Comparison of ENCODE assay signal across 10 mouse cellular contexts in genomic region chr12:83411721-83412521, GRCm38 (mm10).
DNase-seq lines count a peak whose midpoint lies in the region; ATAC-seq lines count a peak whose summit lies in the region.
"Had no signal": no experiment of that assay in that cellular context is flagged by ENCODE, and none has a peak within 500 bp of the region (broad histone marks: within the 10 kb centered on the region; RNA-seq: fewer than 3 reads in every experiment).

No protein-coding gene starts in this region.

- H3K4me2 ChIP-seq in liver, embryonic 11.5 days = no peak overlapping the region
- H3K4me2 ChIP-seq: lung, embryonic 14.5 days; stomach, embryonic 15.5 days had no signal

- peaks cover 2% of the 10 kb centered on the region; the same call in 1 of the 2 replicates for H3K4me1 ChIP-seq in liver, embryonic 11.5 days (replicated peaks; ENCODE audit: control insufficient read depth, insufficient read depth, low read length)
- H3K4me1 ChIP-seq: stomach, embryonic 15.5 days had no signal

- no peaks in the 10 kb centered on the region for H3K9me3 ChIP-seq in liver, embryonic 11.5 days (ENCODE audit: control insufficient read depth, low read length)
- H3K9me3 ChIP-seq: stomach, embryonic 15.5 days had no signal

- H3K27me3 ChIP-seq in liver, embryonic 11.5 days (replicated peaks; ENCODE audit: control insufficient read depth, insufficient read depth, low read length) = no peaks in the 10 kb centered on the region
- H3K27me3 ChIP-seq: stomach, embryonic 15.5 days had no signal

- H3K4me3 ChIP-seq in liver, embryonic 11.5 days (ENCODE audit: low read depth, low read length) = no peak overlapping the region
- H3K4me3 ChIP-seq: stomach, embryonic 15.5 days had no signal

- peak; percentile 14 for DNase-seq in kidney, postnatal 14 days
- DNase-seq in kidney, postnatal 4 days = no peak
- peak; percentile 93 for DNase-seq in cerebellum, adult 9-10 months
- DNase-seq in heart, adult 11 months = peak; percentile 97
- peak; percentile 71 for DNase-seq in layer of hippocampus, adult 9-11 months
- DNase-seq in telencephalon, adult 2 months (ENCODE audit: low read depth, low spot score) = peak; percentile 68
- no peak for DNase-seq in spleen, postnatal 36 days (ENCODE audit: low spot score in 2 of 2)
- no peak for DNase-seq in liver, embryonic 11.5 days (ENCODE audit: low spot score)
- DNase-seq: lung, embryonic 14.5 days had no signal

- no peaks in the 10 kb centered on the region for H3K36me3 ChIP-seq in liver, embryonic 11.5 days (ENCODE audit: control insufficient read depth, insufficient read depth, low read length)
- H3K36me3 ChIP-seq: stomach, embryonic 15.5 days had no signal

- H3K27ac ChIP-seq in liver, embryonic 11.5 days (ENCODE audit: low read depth, low read length) = no peak overlapping the region
- H3K27ac ChIP-seq: stomach, embryonic 15.5 days had no signal

- no peak for ATAC-seq in liver, embryonic 11.5 days (replicated peaks; ENCODE audit: low FRiP score)

- H3K9ac ChIP-seq in liver, embryonic 11.5 days (ENCODE audit: low read depth, low read length) = no peak overlapping the region
- H3K9ac ChIP-seq: lung, embryonic 14.5 days; stomach, embryonic 15.5 days had no signal

- 58% methylated on average over 17 of the region's 17 CpGs for WGBS in liver, embryonic 11.5 days

Comparison
In these comparisons a context has a peak if more than half of its experiments do, and no peak if none do; other contexts are left out.
1. DNase-seq: peak in kidney, postnatal 14 days (single experiment), cerebellum, adult 9-10 months (single experiment), heart, adult 11 months (single experiment), layer of hippocampus, adult 9-11 months (single experiment) and telencephalon, adult 2 months (single experiment); none in kidney, postnatal 4 days (0 of 2), spleen, postnatal 36 days (0 of 2) and liver, embryonic 11.5 days (single experiment).